Mouse (Mus musculus): ENCODE measurements at regions not wholly inside any gene's neighbourhood (a gene's known extent, or its start where the extent isn't known, plus 50 kb on each side); places are given as distances from the start of the nearest gene placed in this dataset.
A peak's percentile ranks its signal among the peaks of the same experiment; 100 is the strongest.

- intact Hi-C loops (cut with DNase I), result no loop called here
- peak in 1 of 2 experiments; percentile 1 for DNase-seq
These were observed 208.9 kb downstream of the Snx13 start for GRCm38 (mm10) chr12:35255723-35256401.

DNA sequence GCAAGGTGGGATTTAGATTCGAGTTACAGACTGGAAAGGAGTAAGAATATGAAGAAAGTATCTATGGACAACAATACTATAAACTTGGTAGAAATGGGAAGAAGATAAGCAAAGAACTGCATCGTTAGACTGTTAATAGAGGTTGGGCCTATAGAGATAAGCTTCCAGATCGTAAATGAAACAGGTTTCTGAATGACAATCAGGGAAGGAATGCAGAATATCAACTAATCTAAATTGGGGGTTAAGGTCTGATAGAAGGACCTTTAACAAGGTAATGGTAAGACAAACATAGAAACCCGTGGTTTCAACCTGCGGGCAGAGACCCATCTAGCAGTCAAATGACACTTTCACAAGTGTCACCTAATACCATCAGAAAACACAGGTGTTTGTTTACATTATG is 201.5 kb downstream of the Snx13 start:
- intact Hi-C loops (cut with DNase I), result no loop called here
- no peak for DNase-seq

DNA sequence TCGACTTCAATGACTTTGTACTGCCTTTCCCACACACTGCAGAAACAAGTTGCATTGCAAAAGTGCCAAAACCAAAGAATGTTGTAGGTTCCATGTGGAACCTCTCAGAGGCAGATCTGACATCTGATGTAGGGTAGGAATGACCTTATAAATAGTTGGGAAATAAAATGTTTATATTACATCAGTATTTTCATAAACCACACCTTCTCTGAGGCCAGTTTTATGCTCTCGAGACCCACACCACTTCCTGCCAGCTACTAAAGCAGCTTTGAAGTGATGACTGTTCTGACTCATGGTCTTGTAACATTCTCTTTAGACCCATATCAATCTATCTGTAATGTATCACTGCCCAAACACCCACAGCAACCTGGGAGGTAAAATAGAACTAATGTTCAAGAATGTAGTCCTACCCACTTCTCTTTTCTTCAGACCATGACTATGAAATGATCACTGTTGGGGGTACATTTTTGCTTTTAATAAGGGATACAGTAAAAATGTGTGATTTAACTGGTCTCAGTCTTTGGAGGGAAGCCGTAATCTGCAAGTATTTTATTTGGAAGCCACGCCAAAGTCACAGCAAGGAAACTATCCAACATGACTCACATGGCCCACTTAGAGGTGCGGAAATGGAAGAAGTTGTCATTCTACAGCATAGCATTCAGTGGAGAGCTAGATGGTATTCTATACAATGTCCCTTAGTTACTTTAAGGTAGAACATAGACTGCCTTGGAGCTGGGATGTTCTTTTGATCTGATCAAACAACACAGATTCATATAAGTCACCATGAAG is 199.4 kb downstream of the Snx13 start:
- DNase-seq, result peak; percentile 19
- intact Hi-C loops (cut with DNase I), result no loop called here

DNA sequence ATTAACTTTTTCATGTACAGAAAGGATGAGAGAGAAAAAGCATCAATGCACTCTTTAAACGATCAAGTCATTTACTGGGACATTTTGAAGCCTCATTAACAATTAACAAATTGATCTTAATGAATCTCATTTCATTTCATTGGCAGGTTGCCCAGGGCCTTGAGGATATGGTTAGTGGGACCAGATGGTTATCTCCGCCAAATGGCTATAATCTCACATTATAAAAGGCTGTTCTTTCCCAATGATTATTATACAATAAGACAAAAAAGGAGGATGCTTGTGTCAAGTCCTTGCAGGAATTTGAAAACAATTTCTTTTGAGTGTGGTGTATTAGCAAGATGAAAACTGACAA is 185.3 kb downstream of the Snx13 start:
- DNase-seq, result no peak
- intact Hi-C loops (cut with DNase I), result no loop called here

DNA sequence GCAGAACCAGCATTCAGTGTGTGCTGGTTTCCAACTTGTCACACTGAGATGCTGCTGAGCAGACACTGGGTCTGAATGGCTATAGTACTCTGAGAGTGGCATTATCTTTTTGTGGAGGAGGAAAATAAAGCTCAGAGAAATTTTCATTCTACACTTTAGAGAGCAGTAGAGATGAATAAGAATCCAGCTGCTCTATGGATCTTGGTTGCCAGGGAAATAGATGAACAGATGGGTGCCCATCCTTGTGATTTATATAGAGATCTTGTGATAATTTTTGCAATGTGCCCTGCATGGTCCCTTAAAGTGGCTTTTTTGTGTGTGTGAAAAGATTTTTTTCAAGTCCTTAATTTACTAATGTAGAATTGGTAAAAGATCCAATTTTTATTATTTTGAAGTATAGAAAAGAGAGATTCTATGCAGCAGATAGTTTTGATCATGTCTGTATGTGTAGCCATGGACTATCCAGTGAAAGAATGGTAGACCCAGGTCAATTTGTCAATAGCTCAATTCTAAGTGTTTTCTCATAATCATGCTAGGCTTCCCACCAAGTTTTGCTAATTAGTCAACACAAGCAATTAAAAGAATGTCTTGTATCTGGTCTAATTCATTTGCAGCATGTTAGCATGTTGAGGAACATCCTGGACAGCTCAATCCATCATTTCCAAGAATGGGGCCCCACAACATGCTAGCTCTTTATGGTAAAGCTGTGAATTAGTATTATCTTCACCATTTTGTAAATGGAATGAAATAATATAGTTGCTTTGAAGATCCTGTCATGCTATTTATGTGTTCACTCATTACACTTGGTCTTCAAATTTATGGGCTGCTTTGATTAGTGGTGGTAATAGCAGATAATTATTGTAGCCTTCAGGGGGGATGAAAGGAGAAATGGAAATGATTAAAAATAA is 184.7 kb downstream of the Snx13 start:
- intact Hi-C loops (cut with DNase I), result no loop called here
- no peak for DNase-seq

- intact Hi-C loops (cut with DNase I), result loop anchor here (5.0 kb wide), 1 partner anchor 612 kb away; no protein-coding TSS in a partner anchor
- peak in 1 of 2 experiments; percentile 14 for DNase-seq
These were observed 173.4 kb downstream of the Snx13 start for GRCm38 (mm10) chr12:35220429-35220828.

- DNase-seq, result no peak
- intact Hi-C loops (cut with DNase I), result loop anchor here (5.0 kb wide), 1 partner anchor 612 kb away; no protein-coding TSS in a partner anchor
These were observed 173.0 kb downstream of the Snx13 start for GRCm38 (mm10) chr12:35220002-35220401.

- intact Hi-C loops (cut with DNase I), result no loop called here
- DNase-seq, result no peak
These were observed 169.7 kb downstream of the Snx13 start for GRCm38 (mm10) chr12:35216725-35217124.

DNA sequence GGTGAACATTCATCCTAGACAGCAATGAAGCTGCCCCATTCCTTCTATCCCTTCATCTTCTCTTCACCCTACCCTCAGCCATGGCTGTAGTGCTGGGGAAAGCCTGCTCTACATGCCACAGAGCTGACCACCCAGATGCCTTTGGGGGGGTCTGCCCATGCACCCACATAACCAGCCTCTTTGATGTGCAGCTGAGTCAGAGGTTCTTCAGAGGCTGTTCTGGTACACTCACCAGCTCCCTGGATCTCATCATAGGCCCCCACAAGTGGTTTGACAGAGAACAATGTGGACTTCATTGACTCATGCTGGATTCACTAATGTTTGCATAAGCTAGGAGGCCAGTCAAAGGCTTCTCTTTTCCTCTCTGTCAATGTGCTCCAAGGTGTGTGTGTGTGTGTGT is 162.4 kb downstream of the Snx13 start:
- DNase-seq, result no peak
- intact Hi-C loops (cut with DNase I), result no loop called here

DNA sequence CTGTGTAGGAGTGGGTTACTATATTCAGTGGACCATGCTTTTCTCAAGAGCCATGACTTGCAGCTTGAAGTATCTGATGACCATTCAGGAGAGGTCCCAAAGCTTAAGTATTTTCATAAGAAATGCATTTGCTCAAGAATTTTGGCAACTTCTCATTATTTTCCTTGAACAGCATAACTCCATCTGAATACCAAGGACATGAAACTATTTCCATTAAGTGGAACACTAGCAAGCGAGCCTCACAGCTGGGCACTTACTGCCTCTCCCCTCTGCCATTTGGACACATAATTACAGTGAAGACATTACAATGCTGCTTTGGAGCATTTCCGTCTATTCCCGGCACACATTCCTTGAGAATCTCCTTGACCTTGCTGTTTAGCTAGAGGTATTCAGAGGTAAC is 160.6 kb downstream of the Snx13 start:
- DNase-seq, result no peak
- intact Hi-C loops (cut with DNase I), result no loop called here

- intact Hi-C loops (cut with DNase I), result no loop called here
- DNase-seq, result no peak
These were observed 156.4 kb downstream of the Snx13 start for GRCm38 (mm10) chr12:35203398-35203797.

DNA sequence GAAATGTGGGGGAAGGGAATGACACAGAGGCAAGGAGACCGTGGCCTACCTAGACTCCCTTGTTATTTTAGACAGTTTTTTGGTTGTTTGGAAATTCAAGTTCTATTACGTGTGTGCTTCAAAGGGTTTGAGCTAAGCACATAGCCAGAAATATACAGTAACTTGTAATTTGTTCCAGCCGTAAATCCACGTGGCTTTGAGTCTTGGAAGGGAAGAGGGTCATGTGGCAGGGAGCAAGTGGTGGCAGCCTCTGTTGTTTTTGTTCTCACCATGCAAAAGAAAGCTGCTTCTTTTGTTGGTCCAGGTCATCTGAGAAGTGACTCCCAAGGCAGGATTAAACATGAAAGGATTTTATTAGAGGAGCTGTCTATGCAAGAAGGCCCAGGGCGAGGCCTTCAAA is 153.1 kb downstream of the Snx13 start:
- no peak for DNase-seq
- intact Hi-C loops (cut with DNase I), result no loop called here

Small RNA genes in the stretch of these regions (microRNA-seq; reads per million reads assigned to microRNA genes)
- gene Gm44396, result 0 reads per million in 2 experiments
